ENCODE assay signal across 11 mouse cellular contexts in the genomic region with DNA sequence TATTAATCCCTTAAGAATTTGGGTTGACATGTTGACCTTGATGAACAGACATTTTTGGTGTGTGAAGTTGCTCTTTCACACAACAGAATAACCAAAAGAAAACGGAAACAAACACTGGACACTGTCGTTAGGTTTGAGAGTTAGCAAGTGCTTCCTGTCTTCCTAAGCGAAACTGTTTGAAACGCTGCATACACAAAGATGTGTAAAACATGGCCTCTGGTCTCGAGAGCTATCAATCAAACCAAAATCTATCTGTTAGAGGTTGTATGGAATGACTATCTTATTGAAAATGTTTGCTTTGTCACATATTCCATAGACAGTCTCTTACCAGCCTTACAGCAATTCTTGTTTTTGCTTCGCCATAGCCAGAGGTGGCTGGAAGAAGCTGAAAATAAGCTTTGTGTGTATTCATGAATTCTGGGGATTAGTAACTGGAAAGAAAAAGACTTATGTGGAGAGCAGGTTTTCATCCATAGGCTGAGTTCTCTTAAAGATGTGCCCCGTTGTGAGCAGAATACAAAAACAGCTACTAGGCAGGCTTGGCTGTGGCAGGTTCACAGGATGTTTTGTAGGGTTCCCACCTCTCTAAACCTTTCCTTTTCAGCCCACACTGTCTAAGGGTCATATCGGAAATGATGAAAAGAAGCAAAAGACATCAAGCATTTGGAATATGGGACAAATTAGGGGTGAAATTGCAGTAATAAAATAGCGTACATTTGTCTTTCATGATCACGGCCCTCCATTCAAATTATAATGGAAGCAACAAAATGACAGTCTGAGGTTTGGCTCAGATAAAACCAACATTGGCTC.
DNase-seq lines count a peak whose midpoint lies in the region; ATAC-seq lines count a peak whose summit lies in the region.
"Had no signal": no experiment of that assay in that cellular context is flagged by ENCODE, and none has a peak within 500 bp of the region (broad histone marks: within the 10 kb centered on the region; RNA-seq: fewer than 3 reads in every experiment).

No protein-coding gene starts in this region.

- H3K27ac ChIP-seq in hindbrain, embryonic 11.5 days (ENCODE audit: low read depth, low read length) = peak overlapping the region; percentile 71
- peak overlapping the region; percentile 91 for H3K27ac ChIP-seq in midbrain, embryonic 16.5 days (ENCODE audit: low read length)
- H3K27ac ChIP-seq: stomach, embryonic 15.5 days had no signal

- H3K9ac ChIP-seq in hindbrain, embryonic 11.5 days (ENCODE audit: low read depth, low read length) = 0 out of 2 replicates have a peak overlapping the region, but pooled peaks have one; percentile 7
- peak overlapping the region; percentile 46; the same call in 1 of the 2 replicates for H3K9ac ChIP-seq in midbrain, embryonic 16.5 days (ENCODE audit: low read depth, low read length)
- H3K9ac ChIP-seq: stomach, embryonic 15.5 days had no signal

- 47% methylated on average over 10 of the region's 10 CpGs for WGBS in hindbrain, embryonic 11.5 days
- 10% methylated on average over 10 of the region's 10 CpGs for WGBS in midbrain, embryonic 16.5 days

- no peaks in the 10 kb centered on the region for H3K9me3 ChIP-seq in hindbrain, embryonic 11.5 days (ENCODE audit: control insufficient read depth, low read length)
- H3K9me3 ChIP-seq in midbrain, embryonic 16.5 days (replicated peaks; ENCODE audit: control insufficient read depth, low read length, poor library complexity, severe bottlenecking) = no peaks in the 10 kb centered on the region
- H3K9me3 ChIP-seq: stomach, embryonic 15.5 days had no signal

- DNase-seq in cerebellum, adult 18-20 months = peak; percentile 26 to 49
- no peak for DNase-seq in cerebellum, adult 9-11 months
- DNase-seq in cerebellum, adult 9-10 months = peak; percentile 54
- peak; percentile 16 for DNase-seq in hindbrain, embryonic 11.5 days (ENCODE audit: low spot score)
- no peak for DNase-seq in retina, embryonic 14.5 days (ENCODE audit: low spot score)
- no peak for DNase-seq in heart, postnatal 4 days
- DNase-seq in heart, postnatal 25 days (ENCODE audit: low spot score) = no peak
- DNase-seq: gastrocnemius, postnatal 36 days; kidney, adult 8-10 months had no signal

- H3K36me3 ChIP-seq in hindbrain, embryonic 11.5 days (ENCODE audit: control insufficient read depth, insufficient read depth, low read length) = no peaks in the 10 kb centered on the region
- H3K36me3 ChIP-seq in midbrain, embryonic 16.5 days (ENCODE audit: control insufficient read depth, insufficient read depth, low read length) = no peaks in the 10 kb centered on the region
- H3K36me3 ChIP-seq: stomach, embryonic 15.5 days had no signal

- no peaks in the 10 kb centered on the region for H3K27me3 ChIP-seq in hindbrain, embryonic 11.5 days (ENCODE audit: control insufficient read depth, insufficient read depth, low read length)
- no peaks in the 10 kb centered on the region for H3K27me3 ChIP-seq in midbrain, embryonic 16.5 days (ENCODE audit: control insufficient read depth, insufficient read depth, low read depth, low read length)
- H3K27me3 ChIP-seq: stomach, embryonic 15.5 days had no signal

- no peak overlapping the region for H3K4me3 ChIP-seq in hindbrain, embryonic 11.5 days (ENCODE audit: low read depth, low read length)
- peak overlapping the region; percentile 14; the same call in 1 of the 2 replicates for H3K4me3 ChIP-seq in midbrain, embryonic 16.5 days (ENCODE audit: low read depth, low read length)
- H3K4me3 ChIP-seq: stomach, embryonic 15.5 days had no signal

- H3K4me2 ChIP-seq in hindbrain, embryonic 11.5 days (replicated peaks; ENCODE audit: low read depth, low read length) = no peak overlapping the region
- peak overlapping the region; percentile 49 for H3K4me2 ChIP-seq in midbrain, embryonic 16.5 days (ENCODE audit: low read length)
- H3K4me2 ChIP-seq: stomach, embryonic 15.5 days had no signal

- intact Hi-C loops in heart, postnatal 25 days (cut with DNase I) = no loop called here

- ATAC-seq in hindbrain, embryonic 11.5 days (ENCODE audit: low FRiP score) = peak; percentile 68; the same call in 1 of the 2 replicates
- ATAC-seq in midbrain, embryonic 16.5 days = peak; percentile 77

- no peaks in the 10 kb centered on the region for H3K4me1 ChIP-seq in hindbrain, embryonic 11.5 days (replicated peaks; ENCODE audit: control insufficient read depth, insufficient read depth, low read length)
- H3K4me1 ChIP-seq in midbrain, embryonic 16.5 days (ENCODE audit: control insufficient read depth, insufficient read depth, low read length) = peaks cover 19% of the 10 kb centered on the region
- H3K4me1 ChIP-seq: stomach, embryonic 15.5 days had no signal

Comparison
In these comparisons a context has a peak if more than half of its experiments do, and no peak if none do; other contexts are left out.
1. DNase-seq: peak in cerebellum, adult 18-20 months (2 of 2), cerebellum, adult 9-10 months (single experiment) and hindbrain, embryonic 11.5 days (single experiment); none in cerebellum, adult 9-11 months (single experiment), retina, embryonic 14.5 days (single experiment), heart, postnatal 4 days (single experiment) and heart, postnatal 25 days (single experiment).